Mouse (Mus musculus) neural tube, embryonic 11.5 days (tissue): ENCODE results near the gene Rnf11. TPM values are rescaled to one million over a fixed set of nuclear protein-coding genes. Genes with fewer than 3 reads are reported as not detected.

Experiments
- ATAC-seq: fragments of 200-750 bp; cut with Nextera tagmentation; 2 replicates; pipeline ENCODE4 v1.8.0; 2017; ENCODE audit warnings: moderate number of reproducible peaks, mild to moderate bottlenecking, moderate TSS enrichment, moderate library complexity; ENCODE audit not compliant: insufficient read depth, low FRiP score, low TSS enrichment
- DNase-seq: peaks from one replicate; pipeline ENCODE4 v3.0.0-alpha.2; 2015; ENCODE audit warnings: low spot score
- H3K27ac ChIP-seq: fragments of 300-500 bp; sonication (generic); 2 replicates; pipeline ENCODE4 v1.5.1; 2014; ENCODE audit warnings: low read depth, mild to moderate bottlenecking, low read length
- H3K27me3 ChIP-seq: fragments of 300-500 bp; sonication (generic); 2 replicates; pipeline ENCODE4 v1.6.1; 2014; ENCODE audit warnings: mild to moderate bottlenecking, low read length, mixed read lengths; ENCODE audit not compliant: control insufficient read depth, insufficient read depth
- H3K36me3 ChIP-seq: fragments of 300-500 bp; sonication (generic); 2 replicates; pipeline ENCODE4 v1.6.1; 2014; ENCODE audit warnings: mild to moderate bottlenecking, low read length, moderate library complexity, mixed read lengths; ENCODE audit not compliant: control insufficient read depth, insufficient read depth
- H3K4me1 ChIP-seq: fragments of 300-500 bp; sonication (generic); 2 replicates; pipeline ENCODE4 v1.6.1; 2014; ENCODE audit warnings: low read length, mixed read lengths; ENCODE audit not compliant: control insufficient read depth, insufficient read depth
- H3K4me2 ChIP-seq: fragments of 300-500 bp; sonication (generic); 2 replicates; pipeline ENCODE4 v1.6.1; 2014; ENCODE audit warnings: low read depth, mild to moderate bottlenecking, moderate library complexity
- H3K4me3 ChIP-seq: fragments of 300-500 bp; sonication (generic); 2 replicates; pipeline ENCODE4 v1.5.1; 2014; ENCODE audit warnings: low read depth, low read length
- H3K9ac ChIP-seq: fragments of 300-500 bp; sonication (generic); 2 replicates; pipeline ENCODE4 v1.6.1; 2014; ENCODE audit warnings: mild to moderate bottlenecking, low read length
- H3K9me3 ChIP-seq: fragments of 300-500 bp; sonication (generic); 2 replicates; pipeline ENCODE4 v1.6.1; 2016; ENCODE audit warnings: low read length; ENCODE audit not compliant: control insufficient read depth
- WGBS: fragments of 180-500 bp; shearing (Covaris S2); extraction: QIAGEN DNeasy Blood & Tissue Kit; methylation state at CpG from one replicate; pipeline ENCODE4 v1.1.7; 2014; 5-methylcytosine and 5-hydroxymethylcytosine counted together
- polyA plus RNA-seq: library from polyadenylated mRNA; unstranded; fragments of >200 nt; fragmentation: Nextera tagmentation; extraction: Ambion mirVana; gene quantifications from 2 replicates; pipeline ENCODE4 v1.2.1, GENCODE M21; 2014

The Rnf11 gene
- polyA plus RNA-seq, 1 experiment from 2014 or later: 55.3 TPM

- Histone ChIP-seq H3K4me2 (no peak overlapping the region), H3K4me1 (no peaks in the 10 kb centered on the region), H3K9me3 (no peaks in the 10 kb centered on the region), H3K4me3 (no peak overlapping the region), H3K27me3 (no peaks in the 10 kb centered on the region), H3K36me3 (no peaks in the 10 kb centered on the region), H3K9ac (no peak overlapping the region), H3K27ac (no peak overlapping the region)
- WGBS: 95% methylated on average over 1 of the region's 1 CpGs
- no peak for ATAC-seq
- DNase-seq: no peak
Measured at GRCm38 (mm10) chr4:109417998-109418397, 66.5 kb downstream of the Rnf11 start.

GRCm38 (mm10) chr4:109412233-109412632 is 72.3 kb downstream of the Rnf11 start:
- ATAC-seq: no peak
- no peaks in the 10 kb centered on the region for H3K36me3 ChIP-seq
- no peak overlapping the region for H3K27ac ChIP-seq
- H3K9me3 ChIP-seq: no peaks in the 10 kb centered on the region
- no peak for DNase-seq
- no peak overlapping the region for H3K4me2 ChIP-seq
- no peaks in the 10 kb centered on the region for H3K4me1 ChIP-seq
- H3K27me3 ChIP-seq: peaks cover 5% of the 10 kb centered on the region; the same call in 1 of the 2 replicates
- H3K9ac ChIP-seq: no peak overlapping the region
- no peak overlapping the region for H3K4me3 ChIP-seq
- WGBS: 91% methylated on average over 5 of the region's 5 CpGs

GRCm38 (mm10) chr4:109411377-109411967 is 73.1 kb downstream of the Rnf11 start:
- no peaks in the 10 kb centered on the region for H3K36me3 ChIP-seq
- no peak overlapping the region for H3K4me2 ChIP-seq
- DNase-seq (no peak), ATAC-seq (no peak)
- 87% methylated on average over 6 of the region's 6 CpGs for WGBS
- no peaks in the 10 kb centered on the region for H3K9me3 ChIP-seq
- no peak overlapping the region for H3K4me3 ChIP-seq
- 0 out of 2 replicates have a peak overlapping the region, but pooled peaks have one; percentile 34 for H3K27ac ChIP-seq
- H3K27me3 ChIP-seq: peaks cover 5% of the 10 kb centered on the region; the same call in 1 of the 2 replicates
- H3K9ac ChIP-seq: no peak overlapping the region
- no peaks in the 10 kb centered on the region for H3K4me1 ChIP-seq

GRCm38 (mm10) chr4:109410681-109411376 is 73.7 kb downstream of the Rnf11 start:
- H3K4me3 ChIP-seq: no peak overlapping the region
- no peaks in the 10 kb centered on the region for H3K36me3 ChIP-seq
- WGBS: 75% methylated on average over 9 of the region's 9 CpGs
- ATAC-seq: no peak
- no peak overlapping the region for H3K9ac ChIP-seq
- H3K27me3 ChIP-seq: peaks cover 5% of the 10 kb centered on the region; the same call in 1 of the 2 replicates
- DNase-seq: no peak
- H3K4me1 ChIP-seq: peaks cover 5% of the 10 kb centered on the region; the same call in 1 of the 2 replicates
- no peak overlapping the region for H3K4me2 ChIP-seq
- H3K27ac ChIP-seq: 0 out of 2 replicates have a peak overlapping the region, but pooled peaks have one; percentile 34
- no peaks in the 10 kb centered on the region for H3K9me3 ChIP-seq

- Histone ChIP-seq H3K27ac (no peak overlapping the region), H3K4me1 (peaks cover 6% of the 10 kb centered on the region; the same call in 1 of the 2 replicates), H3K4me2 (peak overlapping the region; percentile 88; the same call in 1 of the 2 replicates), H3K27me3 (peaks cover 5% of the 10 kb centered on the region; the same call in 1 of the 2 replicates), H3K4me3 (no peak overlapping the region), H3K36me3 (no peaks in the 10 kb centered on the region), H3K9ac (no peak overlapping the region), H3K9me3 (no peaks in the 10 kb centered on the region)
- 90% methylated on average over 9 of the region's 9 CpGs for WGBS
- no peak for DNase-seq
- no peak for ATAC-seq
Measured at GRCm38 (mm10) chr4:109407701-109408485, 76.6 kb downstream of the Rnf11 start.

- Histone ChIP-seq H3K4me1 (peaks cover 6% of the 10 kb centered on the region; the same call in 1 of the 2 replicates), H3K9ac (peak overlapping the region; percentile 67), H3K4me3 (peak overlapping the region; percentile 54), H3K4me2 (peak overlapping the region; percentile 88), H3K9me3 (no peaks in the 10 kb centered on the region), H3K36me3 (no peaks in the 10 kb centered on the region), H3K27me3 (peaks cover 5% of the 10 kb centered on the region; the same call in 1 of the 2 replicates), H3K27ac (no peak overlapping the region)
- 5% methylated on average over 18 of the region's 24 CpGs for WGBS
- DNase-seq: no peak
- peak; percentile 51 for ATAC-seq
Measured at GRCm38 (mm10) chr4:109407176-109407520, 77.4 kb downstream of the Rnf11 start.

- Histone ChIP-seq H3K27ac (no peak within 1 kb of the TSS), H3K27me3 (peaks cover 5% of the 10 kb centered on the region; the same call in 1 of the 2 replicates), H3K9ac (peak within 1 kb of the TSS; percentile 67), H3K36me3 (no peaks in the 10 kb centered on the region), H3K4me2 (peak within 1 kb of the TSS; percentile 88), H3K4me1 (peaks cover 6% of the 10 kb centered on the region; the same call in 1 of the 2 replicates), H3K9me3 (no peaks in the 10 kb centered on the region), H3K4me3 (peak within 1 kb of the TSS; percentile 54)
- ATAC-seq (peak; percentile 51), DNase-seq (peak; percentile 63)
- under 1% methylated on average over 44 of the region's 56 CpGs for WGBS
Measured at GRCm38 (mm10) chr4:109406486-109407175, 77.9 kb downstream of the Rnf11 start, which contains the start of gene Ttc39a. Gene Ttc39a, plus strand, starts transcription at chr4:109406623.

- Histone ChIP-seq H3K4me3 (peak overlapping the region; percentile 54), H3K4me2 (peak overlapping the region; percentile 88), H3K27me3 (peaks cover 5% of the 10 kb centered on the region; the same call in 1 of the 2 replicates), H3K9me3 (no peaks in the 10 kb centered on the region), H3K27ac (no peak overlapping the region), H3K36me3 (no peaks in the 10 kb centered on the region), H3K9ac (no peak overlapping the region), H3K4me1 (peaks cover 6% of the 10 kb centered on the region; the same call in 1 of the 2 replicates)
- DNase-seq (peak; percentile 41), ATAC-seq (peak; percentile 29; the same call in 1 of the 2 replicates)
- 13% methylated on average over 3 of the region's 3 CpGs for WGBS
Measured at GRCm38 (mm10) chr4:109406054-109406485, 78.5 kb downstream of the Rnf11 start.
